Mouse (Mus musculus): Measurements from ENCODE around the gene Fam19a2. TPM values are rescaled to one million over a fixed set of nuclear protein-coding genes. Genes with fewer than 3 reads are reported as not detected.

Fam19a2 gene
- total RNA-seq, 2 experiments from 2014 or later = 51.7 to 52.9 TPM

- DNase-seq (ENCODE audit: low spot score in 2 of 2) = no peak
These were observed 429.1 kb downstream of the Fam19a2 start for GRCm38 (mm10) chr10:123692926-123693224.

GRCm38 (mm10) chr10:123702595-123702994 is 438.8 kb downstream of the Fam19a2 start:
- no peak for DNase-seq (ENCODE audit: low spot score in 2 of 2)

- no peak for DNase-seq (ENCODE audit: low spot score in 2 of 2)
These were observed 443.2 kb downstream of the Fam19a2 start for GRCm38 (mm10) chr10:123707026-123707425.

GRCm38 (mm10) chr10:123710738-123711137 is 446.9 kb downstream of the Fam19a2 start:
- DNase-seq (ENCODE audit: low spot score in 2 of 2) = no peak

GRCm38 (mm10) chr10:123721952-123722460 is 458.2 kb downstream of the Fam19a2 start:
- no peak for DNase-seq (ENCODE audit: low spot score in 2 of 2)

GRCm38 (mm10) chr10:123723641-123724040 is 459.8 kb downstream of the Fam19a2 start:
- DNase-seq (ENCODE audit: low spot score in 2 of 2) = no peak

- no peak for DNase-seq (ENCODE audit: low spot score in 2 of 2)
These were observed 484.5 kb downstream of the Fam19a2 start for GRCm38 (mm10) chr10:123748317-123748716.

GRCm38 (mm10) chr10:123751676-123752280 is 488.0 kb downstream of the Fam19a2 start:
- no peak for DNase-seq (ENCODE audit: low spot score in 2 of 2)

GRCm38 (mm10) chr10:123752755-123753154 is 489.0 kb downstream of the Fam19a2 start:
- no peak for DNase-seq (ENCODE audit: low spot score in 2 of 2)

GRCm38 (mm10) chr10:123753996-123754395 is 490.2 kb downstream of the Fam19a2 start:
- DNase-seq (ENCODE audit: low spot score in 2 of 2) = no peak

- DNase-seq (ENCODE audit: low spot score in 2 of 2) = no peak
These were observed 525.6 kb downstream of the Fam19a2 start for GRCm38 (mm10) chr10:123789374-123789773.

Other genes starting within 250 kb of the Fam19a2 start
- 100 to 1,000 TPM in 1 of 2 experiments, 10 to 100 TPM in 1; 95.6 to 102 TPM for gene Mon2, start 187.5 kb upstream of the Fam19a2 start, total RNA-seq (2021)
- 10 to 100 TPM; 97.3 to 99.9 TPM for gene Usp15, start 67.0 kb upstream of the Fam19a2 start, total RNA-seq (2021)

All from layer of hippocampus, postnatal 14 days (tissue).